Mouse (Mus musculus): ENCODE results near the gene Fam172a. TPM values are rescaled to one million over a fixed set of nuclear protein-coding genes. Genes with fewer than 3 reads are reported as not detected.

Gene Fam172a
- total RNA-seq, 2 experiments from 2014 or later = 34.7 to 38.2 TPM

DNA sequence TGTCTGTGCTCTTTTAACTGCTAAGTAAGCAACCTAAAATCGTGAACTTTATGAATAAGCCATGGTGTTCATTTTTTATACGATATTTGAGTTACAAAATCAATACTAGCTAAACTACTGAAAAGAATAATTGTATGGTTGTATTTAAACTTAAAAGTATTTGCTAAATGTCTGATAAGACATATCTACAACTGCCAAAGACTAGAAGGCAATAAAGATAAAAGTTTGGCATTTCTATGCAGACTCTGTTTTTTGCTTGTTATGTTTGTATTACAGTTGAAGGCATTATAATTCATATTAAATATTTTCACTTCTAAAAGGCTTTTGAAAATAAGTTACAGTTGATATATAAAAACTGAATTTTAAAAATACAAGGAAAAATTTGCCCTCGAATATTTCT lies 274.4 kb downstream of the Fam172a start:
- no peak for DNase-seq

DNA sequence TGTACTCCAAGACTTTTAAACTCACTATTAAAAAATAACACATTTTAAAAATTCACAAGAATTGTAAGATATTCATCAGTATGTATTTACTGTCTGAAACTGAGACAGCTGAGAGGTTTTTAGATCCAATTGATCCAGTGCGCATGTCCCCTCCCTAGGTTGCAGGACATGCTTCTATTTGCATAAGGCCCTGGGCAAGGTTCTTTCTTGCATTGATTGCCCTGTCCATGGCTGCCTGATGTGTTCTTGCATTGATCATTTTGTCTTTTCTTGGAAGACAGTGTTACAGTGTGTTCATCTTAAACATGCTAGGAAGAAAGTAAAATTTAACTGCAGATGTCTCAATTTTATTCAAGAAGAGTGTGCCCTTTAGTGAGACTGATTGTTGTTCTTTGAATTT lies 275.3 kb downstream of the Fam172a start:
- no peak for DNase-seq

DNA sequence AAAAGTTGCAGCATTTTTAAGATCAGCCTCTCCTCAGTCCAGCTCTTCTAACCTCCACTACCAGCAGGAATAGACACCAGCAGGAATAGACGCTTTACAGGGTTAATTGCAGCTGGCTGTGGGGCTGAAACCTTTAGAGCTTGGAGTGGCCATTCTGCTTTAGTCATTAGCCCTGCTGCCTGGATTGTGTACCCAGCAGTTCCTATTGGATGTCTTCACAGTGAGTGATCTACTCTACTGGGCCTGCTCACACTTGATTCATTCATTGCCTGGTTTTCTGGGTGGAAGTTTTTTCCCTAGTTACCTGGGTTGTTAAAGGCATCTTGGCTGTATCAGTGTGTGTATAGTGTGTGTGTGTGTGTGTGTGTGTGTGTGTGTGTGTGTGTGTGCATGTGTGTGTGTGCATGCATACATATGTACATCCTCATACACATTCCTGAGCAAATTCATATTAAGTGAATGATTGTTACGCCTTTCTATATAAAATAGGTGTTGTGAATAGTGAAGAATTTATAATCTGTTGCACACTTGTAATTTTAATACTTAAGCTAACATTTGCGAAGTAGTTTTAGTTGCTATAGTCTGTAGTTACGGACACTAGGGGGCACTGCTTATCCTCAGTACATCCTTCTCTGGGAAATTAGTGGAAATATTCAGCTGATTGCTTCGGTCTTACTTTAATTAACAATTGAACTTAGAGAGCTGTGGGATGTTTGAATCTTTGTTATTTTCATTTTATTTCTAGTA lies 280.4 kb downstream of the Fam172a start:
- DNase-seq = peak; percentile 9 to 38

DNA sequence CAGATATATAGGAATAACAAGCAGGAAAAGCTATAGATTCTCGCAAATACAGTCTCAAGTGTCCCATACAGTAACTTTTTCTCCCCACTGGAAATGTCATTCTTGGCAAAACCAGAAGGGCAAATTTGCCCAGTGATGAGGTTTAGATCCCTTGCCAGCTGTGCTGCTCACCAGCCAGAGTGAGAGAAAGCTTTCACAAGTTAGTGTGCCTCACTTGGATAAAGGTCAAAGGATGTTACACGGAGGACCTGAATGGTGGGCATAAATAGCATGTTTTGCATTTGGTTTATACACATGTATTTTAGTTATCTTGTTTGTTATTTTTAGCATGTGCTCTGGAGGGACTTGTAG lies 281.0 kb downstream of the Fam172a start:
- no peak for DNase-seq

DNA sequence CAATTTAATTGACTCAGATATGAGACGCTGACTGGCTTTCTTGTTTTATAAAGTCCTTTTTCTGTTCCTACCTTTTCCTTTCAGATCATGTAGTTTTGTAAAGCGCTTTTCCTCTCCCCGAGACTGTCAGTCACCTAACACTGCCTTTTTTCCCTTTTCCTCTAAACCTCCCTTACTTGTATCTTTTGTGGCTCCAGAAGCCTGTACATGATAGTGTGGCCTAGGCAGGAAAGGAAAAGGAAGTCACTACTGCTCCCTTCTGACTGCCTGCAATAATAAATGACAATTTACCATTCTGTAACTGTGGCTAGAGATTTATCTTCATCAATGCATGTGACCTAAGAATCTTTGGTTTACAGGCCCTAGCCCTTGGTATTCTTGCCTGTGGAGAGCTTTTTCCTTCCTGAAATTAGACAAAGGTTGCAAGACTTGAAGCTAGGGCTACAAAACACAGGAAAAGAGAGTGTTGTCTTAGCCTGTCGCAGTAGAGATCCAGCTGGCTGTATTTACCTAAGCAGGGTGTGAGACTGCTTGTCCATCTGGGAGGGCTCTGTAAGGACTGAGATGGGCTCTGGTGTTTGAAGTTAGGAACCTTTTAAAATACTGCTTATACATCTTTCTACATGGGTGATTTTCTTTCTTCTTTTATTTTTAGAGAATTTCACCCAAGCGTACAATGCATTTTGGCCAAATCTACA lies 289.5 kb downstream of the Fam172a start:
- DNase-seq = no peak

DNA sequence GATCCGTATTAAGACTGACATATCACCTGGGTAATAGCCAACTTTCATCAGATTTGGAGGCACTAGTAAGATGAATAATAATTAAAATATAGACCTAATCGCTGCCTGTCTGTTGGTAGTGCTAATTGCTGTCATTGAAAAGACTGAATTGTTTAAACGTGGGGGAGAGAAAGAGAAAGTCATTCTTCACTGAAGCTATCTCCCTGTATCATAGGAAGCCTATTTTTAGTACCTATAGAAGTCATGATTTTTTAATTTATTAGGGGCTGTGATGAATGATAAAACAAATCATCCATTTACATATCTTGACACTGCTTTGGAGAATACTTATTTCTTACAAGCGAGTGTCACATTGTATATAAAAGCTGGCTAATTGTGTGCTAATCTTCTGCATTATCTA lies 302.8 kb downstream of the Fam172a start:
- DNase-seq = no peak

DNA sequence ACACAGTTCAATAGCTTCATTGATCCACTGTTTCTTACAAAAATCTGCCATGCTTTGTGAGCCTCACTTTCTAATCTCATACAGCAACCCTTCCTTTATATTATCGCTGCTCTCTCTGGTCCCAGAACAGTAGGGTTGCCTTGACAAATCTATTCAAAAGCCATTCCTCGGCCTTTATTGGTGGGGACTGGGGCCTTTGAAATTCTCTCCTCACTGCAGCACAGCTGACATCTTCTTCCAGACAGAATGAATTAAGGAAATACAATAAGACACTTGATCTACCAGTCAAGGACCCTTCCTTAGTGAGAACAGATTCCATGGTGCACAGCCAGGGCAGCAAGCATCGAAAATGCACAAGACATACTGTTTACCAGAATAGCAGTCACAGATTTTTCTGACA lies 303.5 kb downstream of the Fam172a start:
- DNase-seq = no peak

DNA sequence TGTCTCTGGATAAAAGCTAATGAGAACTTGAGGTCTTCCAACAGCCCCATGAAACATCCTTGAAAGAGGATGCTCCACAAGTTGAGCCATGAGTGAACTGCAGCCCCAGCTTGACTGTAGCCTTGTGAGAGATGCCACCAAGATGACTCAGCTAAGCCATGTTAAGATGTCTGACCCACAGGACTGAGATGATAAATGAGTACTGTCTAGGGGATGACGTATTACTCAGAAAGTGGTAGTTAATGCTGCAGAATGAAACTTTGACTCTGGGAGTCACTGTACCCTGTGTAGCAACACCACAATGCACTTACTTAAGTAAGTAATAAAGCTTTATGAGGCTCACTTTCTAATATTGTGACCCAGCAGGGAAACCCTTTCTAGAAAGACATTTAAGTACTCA lies 308.3 kb downstream of the Fam172a start:
- DNase-seq = no peak

DNA sequence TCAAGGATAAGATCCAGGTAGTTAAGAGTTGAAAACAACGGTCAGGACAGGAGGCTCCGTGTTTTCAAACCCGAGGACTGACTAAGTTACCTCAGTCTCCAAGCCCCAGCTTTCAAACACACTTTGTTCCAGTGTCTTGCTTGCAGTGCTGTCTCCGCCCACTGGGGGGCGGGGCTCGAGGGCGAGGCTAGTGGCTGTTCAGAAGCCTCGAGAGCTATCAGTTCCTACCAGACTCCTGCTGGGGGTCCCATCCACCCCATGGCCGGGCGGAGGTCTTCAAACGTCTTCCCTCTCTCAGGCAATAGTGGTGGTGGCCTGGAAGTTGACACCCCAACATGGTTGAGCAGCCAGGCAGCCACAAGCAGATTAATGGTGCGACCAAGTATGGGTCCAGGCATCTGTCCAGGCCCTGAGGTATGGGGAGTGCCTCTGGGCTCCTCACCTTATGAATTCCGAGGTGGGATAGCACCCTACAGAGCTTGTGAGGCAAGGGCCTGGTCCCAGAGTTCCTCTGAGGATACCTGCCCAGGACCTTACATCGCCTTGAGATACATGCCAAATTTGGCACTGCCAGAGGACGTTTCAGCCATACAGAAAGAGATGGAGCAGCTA lies 323.0 kb downstream of the Fam172a start, which contains the start of gene Pou5f2:
Gene Pou5f2 (plus strand): TSS at position 220 of the 612 bp plus-strand sequence.
- no peak for DNase-seq

DNA sequence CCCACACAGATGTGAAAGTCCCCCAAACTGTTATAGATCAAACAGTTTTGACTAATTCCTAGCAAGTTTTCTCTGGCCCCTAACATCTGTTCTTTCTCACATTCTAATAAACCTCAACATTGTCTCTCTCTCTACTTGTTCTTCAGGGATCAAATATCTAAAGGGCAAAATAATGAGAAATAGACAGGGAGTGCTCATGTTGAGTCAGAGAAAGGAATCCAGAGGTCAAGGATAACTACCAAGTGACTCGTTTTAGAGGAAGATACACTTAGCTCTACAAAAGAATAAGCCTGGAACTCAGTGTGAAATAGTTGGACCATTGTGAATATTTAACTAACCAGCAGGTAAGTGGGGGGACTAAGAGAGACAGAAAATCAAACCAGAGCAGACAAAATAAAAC lies 331.0 kb downstream of the Fam172a start:
- no peak for DNase-seq

DNA sequence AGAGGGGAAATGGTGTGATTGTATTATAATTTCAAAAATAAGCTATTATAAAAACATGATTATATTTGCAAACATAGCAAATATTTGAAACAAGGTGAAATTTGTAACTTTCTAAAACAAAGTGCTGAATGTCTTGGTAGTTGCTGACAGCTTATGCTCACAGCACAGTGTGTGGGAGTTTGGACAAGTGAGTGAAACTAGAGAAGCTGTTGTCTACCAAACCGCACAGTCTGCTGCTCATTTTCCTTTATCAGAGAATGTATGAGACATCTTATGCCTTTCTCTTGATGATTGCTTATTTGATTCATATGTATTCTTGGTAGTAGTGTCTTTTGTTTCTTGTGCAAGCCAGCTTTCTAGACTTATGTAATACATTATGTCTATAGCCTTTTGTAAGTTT lies 335.4 kb downstream of the Fam172a start:
- no peak for DNase-seq

DNA sequence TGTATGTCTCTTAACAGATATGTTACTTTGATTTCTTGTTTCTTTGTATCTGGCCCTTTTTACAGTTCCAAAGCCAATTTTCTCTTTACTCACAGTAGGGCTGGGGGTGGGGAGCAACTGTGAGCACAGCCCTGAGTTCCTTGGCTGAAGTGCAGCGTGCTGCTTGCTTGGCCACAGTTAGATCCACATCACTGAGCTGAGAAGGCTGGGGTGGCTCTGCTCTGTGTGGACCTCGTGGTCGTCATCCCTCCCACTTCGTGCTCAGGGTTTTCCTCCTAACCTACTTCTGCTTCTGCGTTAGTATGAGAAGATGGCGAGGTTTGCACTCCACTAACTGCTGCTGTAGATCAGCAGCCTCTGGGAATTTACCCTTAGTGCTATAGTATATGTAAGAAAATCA lies 341.4 kb downstream of the Fam172a start:
- no peak for DNase-seq

DNA sequence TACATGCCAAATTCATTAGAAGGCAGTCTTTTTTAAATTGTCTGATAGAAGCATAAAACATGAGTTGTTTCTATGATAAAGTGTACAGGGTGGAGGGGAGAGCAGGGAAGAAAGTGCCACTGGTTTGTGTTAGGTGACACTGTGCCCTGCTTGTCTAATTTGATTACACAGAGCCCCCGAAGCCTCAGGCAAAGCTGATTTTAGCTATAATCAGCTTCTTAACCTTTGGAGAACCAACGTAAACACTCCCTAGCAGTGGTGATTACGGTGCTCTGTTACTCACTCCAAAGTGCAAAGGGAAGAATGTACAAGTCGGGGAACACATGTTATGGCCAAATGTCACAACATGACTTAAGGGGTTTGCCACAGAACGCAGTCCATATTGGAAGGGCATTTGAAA lies 343.3 kb downstream of the Fam172a start:
- DNase-seq = no peak

DNA sequence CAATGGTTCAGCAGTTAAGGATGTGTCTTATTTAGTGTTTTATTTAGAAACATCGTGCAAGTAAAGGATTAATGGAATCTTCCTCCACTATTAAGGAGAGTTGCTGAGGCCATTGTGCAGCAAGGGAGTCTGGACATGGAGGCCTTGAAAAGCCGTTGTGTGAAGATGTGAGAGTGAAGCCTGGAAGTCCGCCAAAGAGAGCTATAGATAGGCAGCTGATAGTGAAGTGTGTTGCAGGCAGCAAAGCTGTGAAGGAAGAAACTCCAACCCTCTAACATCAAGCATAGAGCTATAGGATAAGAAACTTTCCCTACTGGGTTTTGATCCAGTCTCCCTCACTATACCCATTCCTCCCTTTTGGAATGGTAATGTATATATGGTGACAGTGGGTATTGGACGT lies 385.9 kb downstream of the Fam172a start:
- no peak for DNase-seq

DNA sequence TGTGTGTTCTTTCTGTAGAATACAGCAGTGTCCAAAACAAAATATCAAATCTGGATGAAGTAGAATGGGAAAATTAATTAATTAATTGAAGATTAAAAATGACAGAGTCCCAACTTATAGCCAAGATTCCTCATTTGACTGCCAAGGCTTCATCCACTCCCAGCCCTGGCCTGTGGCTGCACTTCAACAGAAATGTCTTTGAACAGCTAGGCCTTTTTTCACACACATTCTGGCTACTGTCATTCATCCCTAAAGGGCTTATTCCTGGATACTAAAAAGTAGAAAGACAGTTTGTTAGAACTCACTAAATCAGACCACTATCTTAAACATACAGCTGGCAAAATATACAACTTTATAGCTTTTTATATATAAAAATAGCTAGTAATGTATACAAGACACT lies 388.9 kb downstream of the Fam172a start:
- DNase-seq = no peak

DNA sequence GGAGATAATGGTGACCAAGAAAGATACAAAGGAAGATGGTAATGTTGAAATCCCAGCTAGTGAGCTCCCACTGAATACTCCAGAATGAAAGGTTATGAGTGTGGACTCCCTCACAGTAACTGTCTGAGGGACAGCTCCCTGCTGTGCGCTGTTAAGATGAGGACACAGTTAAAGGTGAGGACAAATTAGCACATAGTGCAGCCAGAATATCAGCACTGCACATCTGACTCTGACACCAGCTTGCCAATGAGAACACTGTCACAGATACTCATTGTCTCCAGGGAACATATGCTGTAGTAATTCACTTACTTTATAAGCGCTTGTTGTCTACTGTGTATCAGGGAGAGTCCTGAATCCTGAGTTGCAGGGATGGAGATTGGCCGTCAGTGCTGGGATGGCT lies 390.1 kb downstream of the Fam172a start:
- no peak for DNase-seq

DNA sequence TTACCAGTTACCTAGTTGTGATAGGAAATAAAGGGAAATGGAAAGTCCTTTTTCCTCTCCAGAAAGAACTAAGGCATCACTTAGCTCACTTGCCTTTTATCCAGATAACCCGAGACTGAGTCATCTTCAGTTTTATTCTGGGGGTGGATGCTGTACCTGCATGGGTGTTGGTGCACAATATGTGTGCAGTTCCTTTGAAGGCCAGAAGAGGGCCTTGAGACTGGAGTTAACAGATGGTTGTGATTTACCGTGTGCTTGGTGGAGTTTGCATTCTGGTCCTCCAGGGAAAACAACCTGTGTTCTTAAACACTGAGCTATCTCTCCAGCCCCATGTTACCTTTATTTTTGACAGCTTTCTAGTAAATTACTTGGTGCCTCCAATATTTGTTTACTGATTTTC lies 392.5 kb downstream of the Fam172a start:
- no peak for DNase-seq

DNA sequence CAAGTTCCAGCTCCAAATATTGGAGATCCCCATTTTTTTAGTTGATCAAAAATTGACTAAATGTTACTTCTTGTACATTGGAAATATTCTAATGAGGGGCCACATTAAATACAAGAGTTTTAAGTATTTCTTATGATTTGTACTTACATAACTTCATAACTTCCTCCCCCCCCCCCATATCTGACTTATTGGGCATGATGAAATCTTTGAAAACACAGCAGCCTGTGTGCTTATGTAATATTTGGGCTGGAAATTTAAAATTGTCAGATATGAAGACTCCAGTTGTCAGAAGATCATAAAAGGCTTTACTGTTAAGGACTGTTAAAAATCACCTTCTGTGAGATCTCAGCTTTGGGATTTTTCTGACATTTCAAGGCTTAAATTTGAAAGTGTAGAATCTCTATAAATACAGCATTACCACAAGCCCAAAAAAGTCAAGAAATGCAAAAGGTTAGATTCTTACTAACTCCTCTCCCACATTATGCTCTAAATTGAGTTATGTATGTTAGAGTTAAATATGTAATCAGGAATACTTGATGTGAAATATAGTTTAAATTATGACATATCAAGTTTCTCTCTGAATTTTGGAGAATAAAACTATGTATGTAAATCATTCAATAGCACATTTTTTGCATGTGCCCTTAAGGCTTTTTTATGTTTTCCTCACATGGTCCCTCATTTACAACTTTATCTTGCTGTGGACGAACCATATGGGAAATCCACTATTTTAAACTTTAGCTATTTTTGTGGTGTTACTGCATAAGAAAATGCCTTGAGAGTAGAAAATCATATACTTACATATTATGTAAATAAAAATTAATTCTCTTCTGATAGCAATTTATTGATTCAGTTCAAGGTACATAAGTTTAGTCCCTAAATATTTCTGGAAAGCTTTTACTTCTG lies 393.5 kb downstream of the Fam172a start:
- no peak for DNase-seq

DNA sequence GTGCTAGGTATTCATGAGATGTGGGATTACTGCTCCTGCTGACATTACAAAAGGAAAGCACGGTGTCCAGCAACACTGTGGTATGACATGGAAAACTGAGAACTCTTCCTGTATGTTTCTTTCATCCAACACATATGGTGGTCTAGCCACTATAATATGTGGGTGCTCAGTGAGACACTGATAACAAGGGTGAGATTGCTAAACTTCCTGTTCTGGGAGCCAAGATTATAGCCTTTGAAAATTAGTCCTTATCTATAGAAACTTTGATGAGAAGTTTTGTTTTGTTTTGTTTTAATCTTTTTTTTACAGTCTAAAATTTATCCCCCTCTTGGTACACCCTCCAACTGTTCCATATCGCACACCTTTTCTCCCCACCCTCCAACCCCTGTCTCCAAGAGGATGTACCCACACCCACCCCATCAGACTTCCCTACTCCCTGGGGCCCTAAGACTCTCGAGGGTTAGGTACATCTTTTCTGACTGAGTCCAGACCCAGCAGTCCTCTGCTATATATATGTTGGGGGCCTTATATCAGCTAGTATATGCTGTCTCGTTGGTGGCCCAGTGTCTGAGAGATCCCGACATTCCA lies 397.1 kb downstream of the Fam172a start:
- no peak for DNase-seq

DNA sequence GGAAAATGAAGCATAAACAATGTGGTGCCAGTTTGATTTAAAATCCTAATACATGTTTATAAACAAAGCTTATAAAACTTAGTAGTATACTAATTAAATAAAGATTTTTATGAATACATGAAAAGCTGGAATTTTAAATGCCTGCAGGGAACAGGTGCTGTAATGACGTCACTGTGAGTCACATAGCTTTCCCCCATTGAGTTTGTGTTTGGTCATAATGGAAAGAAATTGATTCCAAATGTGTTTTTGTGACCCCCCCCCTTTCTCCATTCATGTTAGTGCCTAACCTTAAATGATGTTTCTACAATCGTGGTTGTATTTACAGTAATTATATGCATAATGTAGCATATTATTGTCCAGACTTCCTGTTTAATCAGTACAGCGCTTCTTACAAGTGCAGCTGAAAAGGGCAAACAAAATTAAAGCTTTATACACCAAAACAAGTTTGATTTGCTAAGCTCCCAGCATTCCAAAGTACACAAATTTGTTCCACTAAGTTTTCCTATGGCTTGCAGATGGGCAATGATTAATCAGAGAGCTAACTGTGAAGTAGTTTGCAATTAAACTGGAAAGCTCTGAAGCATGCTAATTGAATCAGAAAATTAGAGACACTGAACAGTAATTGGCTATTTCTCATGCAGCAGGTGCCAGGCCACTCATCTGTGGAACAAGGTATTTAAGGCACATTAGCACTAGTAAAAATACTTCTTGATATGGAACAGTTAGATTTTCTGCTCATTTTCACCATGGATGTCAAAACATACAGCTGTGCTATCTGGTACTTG lies 398.1 kb downstream of the Fam172a start:
- DNase-seq = no peak

DNA sequence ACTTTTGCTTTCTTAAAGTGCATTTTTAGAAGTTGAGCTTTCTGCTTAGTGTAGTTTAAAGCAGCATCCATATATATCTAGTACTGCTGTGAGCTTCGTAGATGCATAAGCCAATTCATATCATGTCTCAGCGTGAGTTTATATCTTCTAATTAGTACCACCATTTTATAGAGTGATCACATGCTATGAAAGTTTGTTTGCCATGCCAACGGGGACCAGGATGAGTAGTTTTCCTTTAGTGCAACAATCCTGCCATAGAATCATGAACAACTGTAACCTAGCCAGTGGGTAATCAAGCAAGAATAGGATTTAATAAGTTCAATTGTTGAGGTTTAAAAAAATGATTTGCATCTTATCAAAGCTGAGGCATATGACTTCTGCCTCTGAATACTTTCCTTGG lies 398.8 kb downstream of the Fam172a start:
- DNase-seq = no peak

DNA sequence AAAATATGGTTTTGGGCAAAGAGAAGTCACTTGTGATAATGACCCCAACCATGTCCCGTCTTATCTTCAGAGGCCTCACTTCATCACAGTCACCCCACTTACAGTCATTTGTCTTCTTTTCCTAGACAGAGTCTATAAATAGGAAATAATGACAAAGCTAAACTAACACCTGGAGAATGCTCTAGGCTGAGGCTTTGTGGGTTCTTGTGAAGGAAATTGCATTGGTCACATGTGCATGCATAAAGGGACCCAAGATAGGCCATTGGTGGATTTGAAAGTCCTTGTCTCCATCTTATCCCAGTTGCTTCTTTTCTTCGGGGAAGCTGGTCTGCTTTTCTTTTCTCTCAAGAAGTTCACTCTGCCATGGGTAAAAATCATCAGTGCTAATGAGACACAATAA lies 400.5 kb downstream of the Fam172a start:
- no peak for DNase-seq

All from layer of hippocampus, postnatal 36 days (tissue).